Mouse (Mus musculus): ENCODE results near the gene Dbx2.

DNA sequence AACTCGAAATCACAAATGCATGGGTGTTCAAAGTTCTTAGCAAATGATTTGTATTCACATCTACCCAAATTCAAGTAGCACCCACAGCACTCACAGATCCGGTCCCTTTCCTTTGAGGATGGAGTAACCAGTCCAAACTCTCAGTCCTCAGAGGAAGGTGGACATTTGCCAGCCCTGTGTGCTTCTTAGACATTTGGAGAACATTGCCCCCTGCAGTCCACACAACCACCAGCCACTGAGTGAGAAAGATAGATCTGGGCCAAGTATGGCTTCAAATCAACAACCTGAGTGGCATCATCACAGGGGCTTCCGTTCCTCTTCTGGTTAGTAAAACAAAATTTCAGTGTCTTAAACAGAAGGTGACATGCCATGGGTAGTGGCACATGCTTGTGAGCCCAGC is 38.0 kb upstream of the Dbx2 start:
- TF ChIP-seq CTCF (IDR thresholded peaks at IDR 0.05 in 2 of 3, conservative IDR thresholded peaks at IDR 0.05 in 1 of 3; ENCODE audit: control insufficient read depth in 1 of 3, insufficient read depth in 1 of 3, low read depth in 2 of 3, low read length in 3 of 3, poor library complexity in 1 of 3, severe bottlenecking in 1 of 3) (peak in 2 of 3 experiments; percentile 52 to 65; a peak in 4 of 6 replicates), POLR2A (IDR thresholded peaks at IDR 0.05; ENCODE audit: control insufficient read depth in 1 of 2, insufficient read depth in 1 of 2, low read depth in 1 of 2, low read length in 2 of 2, poor library complexity in 1 of 2) (no peak), KAT2A (conservative IDR thresholded peaks at IDR 0.05; ENCODE audit: low read depth, low read length) (no peak), CHD1 (IDR thresholded peaks at IDR 0.05; ENCODE audit: low read depth, low read length) (no peak), TBP (IDR thresholded peaks at IDR 0.05; ENCODE audit: low read depth, low read length) (no peak), SMC3 (IDR thresholded peaks at IDR 0.05; ENCODE audit: low read depth, low read length) (peak; percentile 71)

All from MEL (cell line).